Mouse (Mus musculus): Measurements from ENCODE around the gene Fam98b.

- TF ChIP-seq POLR2A (IDR thresholded peaks at IDR 0.05; ENCODE audit: borderline replicate concordance, low read depth, low read length) (no peak), CTCF (IDR thresholded peaks at IDR 0.05; ENCODE audit: low read depth, low read length) (no peak)
Measured at GRCm38 (mm10) chr2:117307959-117308358, 58.4 kb downstream of the Fam98b start.
